Comparison of ENCODE assay signal across 7 mouse cellular contexts in the genomic region with DNA sequence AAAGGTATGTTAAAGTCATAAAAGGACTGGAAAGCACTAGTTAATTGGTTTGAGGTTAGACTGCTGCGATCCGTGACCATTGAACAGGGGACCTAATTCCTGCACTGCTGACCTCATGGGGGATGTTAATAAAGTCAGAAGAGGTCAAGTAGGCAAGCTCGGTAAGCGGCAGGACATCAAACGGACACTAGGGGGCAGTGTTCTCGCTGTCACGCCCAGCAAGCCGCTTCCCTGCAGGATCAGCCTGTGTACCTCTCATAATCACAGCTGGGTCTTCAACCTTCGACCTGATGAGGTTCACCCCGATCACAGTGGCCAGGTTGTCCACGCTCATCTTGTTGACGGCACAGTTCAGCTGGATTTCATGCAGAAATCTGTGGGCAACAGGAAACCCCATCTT. TPM values are rescaled to one million over a fixed set of nuclear protein-coding genes. Genes with fewer than 3 reads are reported as not detected.
DNase-seq lines count a peak whose midpoint lies in the region; ATAC-seq and TF ChIP-seq lines count a peak whose summit lies in the region.

No protein-coding gene starts in this region.

- H3K9ac ChIP-seq in hindbrain, embryonic 14.5 days: no peak overlapping the region

- in situ Hi-C loops in Patski (cut with MboI; ENCODE audit: low pct_unique_long_range_greater_than_20kb): loop anchor here (5.0 kb wide), 1 partner anchor 46 kb away; no protein-coding TSS in a partner anchor

- no peaks in the 10 kb centered on the region for H3K4me1 ChIP-seq in hindbrain, embryonic 14.5 days (replicated peaks; ENCODE audit: control insufficient read depth, insufficient read depth, low read length)

- WGBS in hindbrain, embryonic 14.5 days: 11% methylated on average over 12 of the region's 12 CpGs

- H3K4me3 ChIP-seq in hindbrain, embryonic 14.5 days (replicated peaks; ENCODE audit: low read length): no peak overlapping the region

- H3K36me3 ChIP-seq in hindbrain, embryonic 14.5 days (replicated peaks; ENCODE audit: control insufficient read depth, insufficient read depth): no peaks in the 10 kb centered on the region

- H3K27me3 ChIP-seq in Patski: peaks cover 8% of the 10 kb centered on the region
- H3K27me3 ChIP-seq in hindbrain, embryonic 14.5 days (ENCODE audit: control insufficient read depth, insufficient read depth, low read length): no peaks in the 10 kb centered on the region

- POLR2A ChIA-PET in Patski (lab: Charles Lee): no interaction called here

- H3K27ac ChIP-seq in hindbrain, embryonic 14.5 days: no peak overlapping the region

- DNase-seq in Patski (ENCODE audit: low read depth, low spot score): peak; percentile 25
- peak; percentile 39 for DNase-seq in cerebellum, adult 9-10 months
- DNase-seq in frontal cortex, postnatal 10 days (ENCODE audit: low spot score in 2 of 2): peak; percentile 20 to 27
- DNase-seq in hindbrain, embryonic 14.5 days (ENCODE audit: low spot score): peak; percentile 74
- DNase-seq in layer of hippocampus, postnatal 25 days (ENCODE audit: extremely low spot score in 1 of 2, low spot score in 1 of 2): peak; percentile 48 to 71
- peak; percentile 86 for DNase-seq in mesoderm, embryonic 11.5 days (ENCODE audit: low read depth, low spot score)
- peak; percentile 54 for DNase-seq in right cerebral cortex, postnatal 4 days

- CTCF ChIA-PET in Patski (lab: Charles Lee): interaction anchor here (0.7 to 2.3 kb wide), 23 partner anchors 9 to 205 kb away, joined by 3 to 17 read pairs (median 4); a partner anchor contains a TSS

- peak; percentile 94 for TF ChIP-seq CTCF in Patski (IDR thresholded peaks at IDR 0.05)

- no peaks in the 10 kb centered on the region for H3K9me3 ChIP-seq in hindbrain, embryonic 14.5 days (ENCODE audit: control insufficient read depth, low read length)

- ATAC-seq in Patski: no peak
- no peak for ATAC-seq in hindbrain, embryonic 14.5 days (ENCODE audit: low FRiP score)

- H3K4me2 ChIP-seq in hindbrain, embryonic 14.5 days (replicated peaks): peak overlapping the region; percentile 30

RNA-seq across cellular contexts. Expression of a gene that starts 37.4 kb away (rescaled TPM):
- not detected for polyA plus RNA-seq in Patski (2021)
- polyA plus RNA-seq in hindbrain, embryonic 14.5 days (2014; fragmentation: Nextera tagmentation; extraction: Ambion mirVana): not detected in 2 replicates
- total RNA-seq in layer of hippocampus, postnatal 25 days (2021): under 1 TPM in 1 of 2 experiments, not detected in 1; 0.05 TPM

Comparison
In these comparisons a context has a peak if more than half of its experiments do, and no peak if none do; other contexts are left out.
1. DNase-seq: peak in every context shown above with its lines; median percentile 86 in mesoderm, embryonic 11.5 days; 74 in hindbrain, embryonic 14.5 days; 60 in layer of hippocampus, postnatal 25 days; 54 in right cerebral cortex, postnatal 4 days; 39 in cerebellum, adult 9-10 months; 25 in Patski; 24 in frontal cortex, postnatal 10 days.